Mouse (Mus musculus): ENCODE measurements around the gene Itpr1. TPM values are rescaled to one million over a fixed set of nuclear protein-coding genes. Genes with fewer than 3 reads are reported as not detected.
A peak's percentile ranks its signal among the peaks of the same experiment; 100 is the strongest.

Gene Itpr1
- 5.4 and 5.7 TPM in 2 replicates for polyA plus RNA-seq (2016; fragmentation: Nextera tagmentation; extraction: Ambion mirVana)

DNA sequence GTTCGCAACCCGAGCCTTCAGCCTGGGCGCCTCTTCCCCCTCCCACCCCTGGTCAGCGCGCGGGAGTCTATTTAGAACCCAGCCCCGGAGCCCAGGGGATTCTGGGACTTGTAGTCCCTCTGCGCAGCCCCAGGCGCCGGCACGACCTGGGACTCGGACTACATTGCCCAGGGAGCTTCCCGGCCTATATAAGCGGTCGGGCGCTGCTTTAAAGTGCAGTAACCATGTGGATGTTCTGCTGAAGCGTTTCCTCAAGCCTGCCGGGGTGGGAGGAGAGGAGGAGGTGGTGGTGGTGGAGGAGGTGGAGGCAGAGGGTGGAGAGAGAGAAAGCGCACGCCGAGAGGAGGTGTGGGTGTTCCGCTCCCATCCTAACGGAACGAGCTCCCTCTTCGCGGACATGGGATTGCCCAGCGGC is at the start of gene Itpr1:
Gene Itpr1, plus strand, starts transcription at position 216 of the 415 bp plus-strand sequence.
- WGBS (ENCODE audit: insufficient replicate concordance), result under 1% methylated on average over 27 of the region's 27 CpGs

DNA sequence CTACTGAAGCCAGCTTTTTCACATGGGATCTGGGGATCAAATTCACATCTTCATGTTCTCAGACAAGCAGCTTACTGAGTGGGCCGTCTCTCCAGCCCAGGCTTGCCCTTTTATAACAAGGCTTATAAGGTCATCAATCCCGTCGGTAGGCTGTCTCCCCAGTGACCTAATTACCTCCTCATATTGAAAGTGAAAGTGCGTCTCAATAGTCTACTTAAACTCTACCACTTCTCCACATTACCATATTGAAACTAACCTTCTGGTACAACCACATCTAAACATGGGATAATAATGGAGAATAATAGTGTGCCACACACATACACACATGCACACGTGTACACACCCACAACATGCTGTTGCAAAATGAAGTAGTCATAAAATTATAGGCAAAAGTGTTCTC is 48.0 kb upstream of the Itpr1 start:
- Histone ChIP-seq H3K9ac (no peak overlapping the region), H3K27ac (no peak overlapping the region), H3K27me3 (replicated peaks) (no peaks in the 10 kb centered on the region), H3K4me3 (no peak overlapping the region), H3K4me2 (no peak overlapping the region), H3K4me1 (peaks cover 15% of the 10 kb centered on the region), H3K9me3 (replicated peaks) (no peaks in the 10 kb centered on the region), H3K36me3 (no peaks in the 10 kb centered on the region)
- ATAC-seq, result no peak
- 75% methylated on average over 5 of the region's 5 CpGs for WGBS (ENCODE audit: insufficient replicate concordance)

More for the DNA sequence above, at the start of gene Itpr1:
- Histone ChIP-seq H3K27me3 (replicated peaks) (no peaks in the 10 kb centered on the region), H3K4me3 (peak within 1 kb of the TSS; percentile 68), H3K9me3 (replicated peaks) (no peaks in the 10 kb centered on the region), H3K9ac (peak within 1 kb of the TSS; percentile 66), H3K4me2 (peak within 1 kb of the TSS; percentile 78), H3K27ac (peak within 1 kb of the TSS; percentile 56), H3K4me1 (peaks cover 33% of the 10 kb centered on the region), H3K36me3 (0 out of 2 replicates have a peak, but pooled peaks cover under 1% of the 10 kb centered on the region)
- ATAC-seq, result peak; percentile 99

DNA sequence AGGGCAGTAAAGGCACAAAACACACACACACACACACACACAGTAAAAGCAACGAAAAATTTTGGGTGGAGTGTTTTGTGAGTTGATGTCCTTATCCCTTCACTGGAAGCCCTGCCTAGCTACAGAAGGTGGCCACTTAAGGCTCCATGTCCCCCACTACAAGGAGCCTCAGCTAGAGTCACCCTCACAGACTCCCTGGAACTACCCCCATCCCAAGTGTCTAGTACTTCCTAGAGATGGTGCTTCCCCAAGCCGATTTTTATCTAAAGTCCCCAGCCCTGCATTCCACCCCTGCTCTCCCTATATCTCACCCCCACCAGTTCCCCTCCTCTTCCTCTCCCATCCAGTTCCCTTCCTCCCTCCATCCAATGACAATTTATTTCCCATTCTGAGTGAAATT is 47.3 kb upstream of the Itpr1 start:
- no peak overlapping the region for H3K4me2 ChIP-seq
- H3K27me3 ChIP-seq (replicated peaks), result no peaks in the 10 kb centered on the region
- 35% methylated on average over 2 of the region's 2 CpGs for WGBS (ENCODE audit: insufficient replicate concordance)
- no peak overlapping the region for H3K9ac ChIP-seq
- peaks cover 3% of the 10 kb centered on the region; the same call in 1 of the 2 replicates for H3K36me3 ChIP-seq
- H3K4me3 ChIP-seq, result no peak overlapping the region
- H3K9me3 ChIP-seq (replicated peaks), result no peaks in the 10 kb centered on the region
- peak; percentile 21; the same call in 1 of the 2 replicates for ATAC-seq
- no peak overlapping the region for H3K27ac ChIP-seq
- H3K4me1 ChIP-seq, result peaks cover 15% of the 10 kb centered on the region

DNA sequence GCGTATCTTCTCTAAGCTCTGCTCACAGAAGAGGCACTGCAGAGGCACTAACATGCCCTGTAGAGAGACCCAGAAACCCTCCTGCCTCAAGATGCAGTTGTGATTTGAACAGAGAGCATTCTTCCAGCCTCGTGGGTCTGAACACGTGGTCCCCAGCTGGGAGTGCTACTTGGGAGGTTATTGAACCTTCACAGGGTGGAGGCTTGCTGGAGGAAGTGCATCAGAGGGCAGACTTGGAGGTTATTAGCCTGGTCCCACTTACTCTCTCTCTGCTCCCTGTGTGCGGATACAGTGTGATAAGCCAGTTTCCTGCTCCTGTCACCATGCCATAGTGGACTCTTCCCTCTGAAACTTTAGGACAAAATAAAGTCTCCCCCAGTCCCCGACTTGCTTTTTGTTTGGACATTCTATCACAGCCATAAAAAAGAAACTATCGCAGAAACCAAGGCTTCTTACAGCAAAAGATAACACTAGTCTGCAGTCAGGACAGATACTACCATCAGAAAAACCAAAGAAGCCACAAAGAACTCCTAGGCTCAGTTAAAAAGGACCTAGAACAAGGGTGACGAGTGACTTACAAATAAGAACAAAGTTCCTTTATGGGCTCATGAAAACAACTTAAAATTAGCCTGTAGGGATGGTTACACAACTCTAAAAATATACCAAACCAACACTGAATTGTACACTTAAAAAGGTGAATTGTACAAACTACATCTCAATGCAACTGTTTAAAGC is 44.8 kb upstream of the Itpr1 start:
- H3K4me3 ChIP-seq, result no peak overlapping the region
- H3K4me1 ChIP-seq, result peaks cover 15% of the 10 kb centered on the region
- no peak overlapping the region for H3K9ac ChIP-seq
- no peaks in the 10 kb centered on the region for H3K9me3 ChIP-seq (replicated peaks)
- H3K27ac ChIP-seq, result no peak overlapping the region
- H3K36me3 ChIP-seq, result peaks cover 21% of the 10 kb centered on the region
- H3K4me2 ChIP-seq, result no peak overlapping the region
- no peaks in the 10 kb centered on the region for H3K27me3 ChIP-seq (replicated peaks)
- ATAC-seq, result no peak
- WGBS (ENCODE audit: insufficient replicate concordance), result 44% methylated on average over 7 of the region's 7 CpGs

DNA sequence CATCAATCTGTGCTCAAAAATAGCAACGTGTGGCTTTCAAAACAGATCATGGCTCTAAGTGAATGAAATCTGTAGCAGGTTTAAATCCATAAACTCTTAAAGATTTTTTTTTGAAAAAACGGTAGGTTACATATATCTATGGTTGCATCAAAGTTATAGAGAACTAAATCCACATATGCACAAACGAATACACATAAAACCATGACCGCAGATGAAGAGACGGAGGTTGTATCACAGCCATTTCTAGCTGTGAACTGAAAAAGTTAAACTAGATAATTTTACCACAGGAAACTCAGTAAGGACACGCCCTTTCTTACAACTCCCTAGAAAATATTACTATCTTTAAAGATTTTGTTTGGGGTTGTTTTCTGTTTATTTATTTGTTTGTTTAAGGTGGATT is 44.2 kb upstream of the Itpr1 start:
- H3K9me3 ChIP-seq (replicated peaks), result no peaks in the 10 kb centered on the region
- no peak overlapping the region for H3K4me2 ChIP-seq
- H3K4me3 ChIP-seq, result no peak overlapping the region
- no peak for ATAC-seq
- WGBS (ENCODE audit: insufficient replicate concordance), result 49% methylated on average over 6 of the region's 6 CpGs
- no peak overlapping the region for H3K9ac ChIP-seq
- H3K27ac ChIP-seq, result no peak overlapping the region
- H3K36me3 ChIP-seq, result peaks cover 22% of the 10 kb centered on the region
- H3K4me1 ChIP-seq, result peaks cover 10% of the 10 kb centered on the region
- H3K27me3 ChIP-seq (replicated peaks), result no peaks in the 10 kb centered on the region

DNA sequence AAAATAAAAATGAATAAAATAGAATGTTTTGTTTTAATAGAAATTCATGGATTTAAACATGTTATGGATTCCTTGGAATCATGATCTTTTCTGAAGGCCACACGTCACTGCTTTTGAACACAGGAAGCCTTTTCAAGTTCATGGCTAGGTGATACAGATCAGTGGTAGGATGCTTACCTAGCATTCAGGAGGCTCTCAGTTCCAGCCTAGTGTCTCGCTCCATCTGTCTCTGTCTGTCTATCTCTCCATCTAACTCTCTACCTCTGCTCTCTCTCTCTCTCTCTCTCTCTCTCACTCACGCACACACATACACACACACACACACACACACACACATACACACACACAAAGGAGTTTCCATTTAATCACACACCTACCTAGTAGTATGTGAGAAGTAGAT is 43.4 kb upstream of the Itpr1 start:
- 82% methylated on average over 3 of the region's 3 CpGs for WGBS (ENCODE audit: insufficient replicate concordance)
- Histone ChIP-seq H3K27me3 (replicated peaks) (no peaks in the 10 kb centered on the region), H3K36me3 (peaks cover 26% of the 10 kb centered on the region), H3K9me3 (replicated peaks) (no peaks in the 10 kb centered on the region), H3K9ac (no peak overlapping the region), H3K27ac (no peak overlapping the region), H3K4me3 (no peak overlapping the region), H3K4me2 (no peak overlapping the region), H3K4me1 (peaks cover 10% of the 10 kb centered on the region)
- no peak for ATAC-seq

DNA sequence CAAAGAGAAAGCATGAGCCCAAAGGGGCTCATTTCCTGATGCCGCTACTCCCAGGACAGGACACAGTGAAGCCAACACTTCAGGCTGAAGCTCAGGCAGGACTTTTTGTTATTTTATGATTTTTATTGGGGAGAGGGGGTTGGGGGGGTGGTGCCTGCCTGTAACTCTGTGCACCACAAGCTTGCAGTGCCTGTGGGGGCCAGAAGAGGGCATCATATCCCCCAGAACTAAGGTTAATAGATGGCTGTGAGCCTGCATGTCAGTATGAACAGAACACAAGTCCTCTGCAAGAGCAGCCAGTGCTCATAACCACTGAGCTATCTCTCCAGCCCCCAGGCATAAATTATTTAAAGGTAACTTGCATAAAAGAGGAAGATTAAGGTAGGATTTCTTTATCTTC is 40.7 kb upstream of the Itpr1 start:
- Histone ChIP-seq H3K27ac (no peak overlapping the region), H3K4me1 (peaks cover 4% of the 10 kb centered on the region), H3K4me3 (no peak overlapping the region), H3K27me3 (replicated peaks) (no peaks in the 10 kb centered on the region), H3K9ac (no peak overlapping the region), H3K36me3 (peaks cover 40% of the 10 kb centered on the region), H3K4me2 (no peak overlapping the region), H3K9me3 (replicated peaks) (no peaks in the 10 kb centered on the region)
- 82% methylated on average over 1 of the region's 1 CpGs for WGBS (ENCODE audit: insufficient replicate concordance)
- no peak for ATAC-seq

DNA sequence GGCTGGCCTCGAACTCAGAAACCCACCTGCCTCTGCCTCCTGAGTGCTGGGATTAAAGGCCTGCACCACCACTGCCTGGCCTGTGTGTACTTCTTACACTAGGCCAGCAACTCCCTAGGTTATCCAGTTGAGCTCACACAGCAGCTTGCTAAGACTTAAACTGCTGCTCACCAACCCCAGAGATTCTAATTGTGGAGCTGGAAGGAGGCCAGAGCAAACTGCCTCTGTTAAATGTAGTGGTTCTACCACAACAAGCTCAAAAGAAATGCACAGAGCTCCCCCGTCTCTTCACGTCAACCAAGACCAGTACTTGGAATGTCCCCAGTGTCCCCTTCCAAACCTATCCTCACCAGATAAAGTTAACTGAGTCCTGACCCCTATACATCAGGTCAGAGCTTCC is 38.7 kb upstream of the Itpr1 start:
- Histone ChIP-seq H3K36me3 (peaks cover 40% of the 10 kb centered on the region), H3K4me1 (no peaks in the 10 kb centered on the region), H3K9ac (no peak overlapping the region), H3K27ac (no peak overlapping the region), H3K27me3 (replicated peaks) (no peaks in the 10 kb centered on the region), H3K9me3 (replicated peaks) (no peaks in the 10 kb centered on the region), H3K4me3 (no peak overlapping the region), H3K4me2 (no peak overlapping the region)
- WGBS (ENCODE audit: insufficient replicate concordance), result 82% methylated on average over 3 of the region's 3 CpGs
- no peak for ATAC-seq

DNA sequence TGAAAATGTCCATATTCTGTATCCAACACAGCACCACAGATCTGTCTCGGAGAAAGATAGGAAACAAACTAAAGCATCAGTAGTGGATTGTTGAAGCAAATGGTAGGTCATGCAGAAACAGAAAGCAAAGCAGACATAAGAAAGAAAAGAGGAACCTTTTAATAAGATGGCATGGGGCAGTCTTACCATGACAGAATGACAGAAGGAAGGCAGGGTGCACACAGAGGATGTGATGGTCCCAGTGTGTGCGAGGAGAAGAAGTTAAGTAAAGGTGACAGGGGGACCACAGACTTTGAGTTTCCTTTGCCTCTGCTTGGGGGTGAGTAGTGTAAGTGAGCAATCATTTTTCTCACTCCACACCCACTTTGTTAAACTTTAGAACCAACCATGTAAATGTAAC is 33.8 kb upstream of the Itpr1 start:
- H3K27me3 ChIP-seq (replicated peaks), result no peaks in the 10 kb centered on the region
- peaks cover 2% of the 10 kb centered on the region; the same call in 1 of the 2 replicates for H3K4me1 ChIP-seq
- no peak overlapping the region for H3K9ac ChIP-seq
- no peak overlapping the region for H3K4me2 ChIP-seq
- no peaks in the 10 kb centered on the region for H3K9me3 ChIP-seq (replicated peaks)
- ATAC-seq, result no peak
- no peak overlapping the region for H3K4me3 ChIP-seq
- WGBS (ENCODE audit: insufficient replicate concordance), result 58% methylated on average over 2 of the region's 2 CpGs
- no peak overlapping the region for H3K27ac ChIP-seq
- peaks cover 17% of the 10 kb centered on the region; the same call in 1 of the 2 replicates for H3K36me3 ChIP-seq

DNA sequence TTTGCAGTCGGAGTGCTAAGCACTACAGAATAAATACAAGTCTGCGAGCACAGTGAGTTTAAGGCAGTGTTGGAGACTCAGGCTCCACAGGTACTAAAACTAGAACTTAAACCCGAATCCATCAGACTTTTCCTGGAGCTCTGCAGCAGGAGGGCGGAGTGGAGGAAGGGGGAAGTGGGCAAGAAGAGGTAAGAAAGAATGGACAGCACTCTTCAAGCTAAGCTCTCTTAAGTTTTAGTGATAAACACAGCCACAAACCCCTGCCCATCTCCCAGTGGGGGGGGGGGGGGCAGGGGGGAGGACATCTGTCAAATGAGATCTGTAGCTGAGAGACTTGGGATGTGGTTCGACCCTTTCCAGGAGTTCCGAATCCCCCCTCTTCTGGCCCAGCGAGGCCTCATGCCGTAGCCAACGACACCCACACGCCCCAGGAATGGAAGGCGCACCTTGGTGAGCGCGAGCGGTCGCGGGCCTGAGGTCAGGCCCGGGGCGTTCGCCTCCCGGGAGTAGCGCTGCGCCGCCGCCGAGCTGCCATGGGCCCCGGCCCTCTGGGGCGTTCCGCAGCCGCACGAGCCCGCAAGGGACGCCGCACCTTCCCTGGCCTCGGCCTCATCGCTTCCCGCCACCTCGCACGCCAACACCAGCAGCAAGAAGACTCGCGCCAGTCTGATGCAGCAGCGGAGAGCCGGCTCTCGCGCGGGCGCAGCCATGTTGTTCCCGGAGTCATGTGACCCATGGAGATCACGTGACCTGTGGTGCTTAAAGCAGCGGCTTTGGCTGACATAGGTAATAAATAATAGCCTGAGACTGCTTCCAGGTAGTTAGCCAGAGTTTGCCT is 27.8 kb upstream of the Itpr1 start, which contains the start of gene Sumf1:
Gene Sumf1, minus strand, starts transcription at position 736 of the 838 bp plus-strand sequence.
- 3% methylated on average over 46 of the region's 49 CpGs for WGBS (ENCODE audit: insufficient replicate concordance)
- peak within 1 kb of the TSS; percentile 40; the same call in 1 of the 2 replicates for H3K27ac ChIP-seq
- peak; percentile 91 for ATAC-seq
- H3K36me3 ChIP-seq, result no peaks in the 10 kb centered on the region
- H3K9me3 ChIP-seq (replicated peaks), result no peaks in the 10 kb centered on the region
- peak within 1 kb of the TSS; percentile 85 for H3K4me3 ChIP-seq
- H3K27me3 ChIP-seq (replicated peaks), result no peaks in the 10 kb centered on the region; the same call in 1 of the 2 replicates
- peaks cover 14% of the 10 kb centered on the region for H3K4me1 ChIP-seq
- peak within 1 kb of the TSS; percentile 78 for H3K9ac ChIP-seq
- H3K4me2 ChIP-seq, result peak within 1 kb of the TSS; percentile 94

DNA sequence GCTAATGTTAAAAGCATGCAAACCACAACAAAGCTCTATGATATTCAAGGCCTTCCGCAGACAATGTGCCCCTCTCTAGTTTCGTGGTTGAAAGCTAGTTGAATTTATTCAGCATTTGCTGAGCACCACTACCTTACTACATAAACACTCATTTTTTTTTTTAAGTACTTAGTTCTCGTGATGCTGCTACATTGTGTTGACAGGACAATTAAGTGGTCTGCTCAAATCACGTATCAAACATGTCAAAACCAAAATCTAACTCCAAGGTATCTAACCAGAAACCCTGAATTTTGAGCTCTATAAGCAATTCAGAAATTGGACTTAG is 27.2 kb upstream of the Itpr1 start:
- ATAC-seq, result no peak; the same call in 1 of the 2 replicates
- Histone ChIP-seq H3K36me3 (no peaks in the 10 kb centered on the region), H3K9me3 (replicated peaks) (no peaks in the 10 kb centered on the region), H3K4me2 (peak overlapping the region; percentile 94), H3K27me3 (replicated peaks) (no peaks in the 10 kb centered on the region; the same call in 1 of the 2 replicates), H3K4me1 (peaks cover 14% of the 10 kb centered on the region), H3K4me3 (peak overlapping the region; percentile 85), H3K9ac (peak overlapping the region; percentile 78), H3K27ac (peak overlapping the region; percentile 40; the same call in 1 of the 2 replicates)
- WGBS (ENCODE audit: insufficient replicate concordance), result 15% methylated on average over 4 of the region's 4 CpGs

DNA sequence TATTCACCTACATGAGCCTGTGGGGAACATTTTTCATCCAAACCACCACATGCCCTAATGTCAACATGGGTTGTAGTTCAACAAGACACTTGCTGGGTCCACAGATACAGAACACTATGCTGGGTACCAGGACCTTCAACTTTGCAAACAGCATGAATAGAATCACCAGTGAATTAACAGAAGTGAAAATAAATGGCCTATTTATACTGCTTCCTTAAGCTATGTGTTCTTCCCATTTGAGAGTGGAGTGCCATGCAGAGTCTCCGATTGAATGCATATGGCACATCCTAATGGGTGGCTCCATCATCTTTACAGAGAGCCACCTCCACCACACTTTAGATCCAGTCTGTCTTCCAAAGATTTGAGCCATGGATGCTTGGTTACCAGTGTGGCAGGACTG is 22.2 kb upstream of the Itpr1 start:
- Histone ChIP-seq H3K4me2 (no peak overlapping the region), H3K27ac (no peak overlapping the region), H3K4me1 (peaks cover 1% of the 10 kb centered on the region; the same call in 1 of the 2 replicates), H3K27me3 (replicated peaks) (peaks cover 5% of the 10 kb centered on the region; the same call in 1 of the 2 replicates), H3K36me3 (no peaks in the 10 kb centered on the region), H3K9ac (no peak overlapping the region), H3K9me3 (replicated peaks) (no peaks in the 10 kb centered on the region), H3K4me3 (no peak overlapping the region)
- WGBS (ENCODE audit: insufficient replicate concordance), result 85% methylated on average over 1 of the region's 1 CpGs
- no peak for ATAC-seq
